Mouse (Mus musculus): ENCODE measurements around the gene Inpp5d. TPM values are rescaled to one million over a fixed set of nuclear protein-coding genes. Genes with fewer than 3 reads are reported as not detected.

Inpp5d gene
- 3.3 TPM for polyA plus RNA-seq (2014; fragmentation: Illumina TruSeq; extraction: RNeasy Lipid Tissue Mini Kit (QIAGEN cat#74804); ENCODE audit: low read depth, low replicate concordance)

GRCm38 (mm10) chr1:87620211-87620668 lies at the start of gene Inpp5d:
Inpp5d (plus strand) TSS chr1:87620312.

DNA sequence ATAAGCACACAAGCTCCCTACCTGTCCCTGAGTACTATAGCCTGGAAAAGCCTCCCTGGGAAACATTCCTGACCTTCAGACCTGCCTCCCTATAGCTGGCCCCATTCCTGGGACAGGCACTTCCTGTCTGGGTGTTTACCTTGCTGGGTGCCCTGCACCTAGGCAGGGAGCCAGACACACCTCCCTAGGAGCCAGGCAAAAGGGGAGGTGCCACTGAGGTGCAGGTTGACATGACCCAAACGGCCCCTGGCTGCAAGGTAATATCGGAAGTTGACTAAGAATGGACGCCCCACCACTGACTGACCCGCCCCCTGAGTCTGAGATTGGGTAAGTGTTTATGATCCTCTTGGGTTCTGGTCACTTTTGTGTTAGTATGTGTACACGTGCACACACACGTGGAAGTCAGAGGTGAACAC lies 46.3 kb upstream of the Inpp5d start, which contains the start of gene Ngef:
Ngef (minus strand) TSS at position 71 of the 416 bp plus-strand sequence.

DNA sequence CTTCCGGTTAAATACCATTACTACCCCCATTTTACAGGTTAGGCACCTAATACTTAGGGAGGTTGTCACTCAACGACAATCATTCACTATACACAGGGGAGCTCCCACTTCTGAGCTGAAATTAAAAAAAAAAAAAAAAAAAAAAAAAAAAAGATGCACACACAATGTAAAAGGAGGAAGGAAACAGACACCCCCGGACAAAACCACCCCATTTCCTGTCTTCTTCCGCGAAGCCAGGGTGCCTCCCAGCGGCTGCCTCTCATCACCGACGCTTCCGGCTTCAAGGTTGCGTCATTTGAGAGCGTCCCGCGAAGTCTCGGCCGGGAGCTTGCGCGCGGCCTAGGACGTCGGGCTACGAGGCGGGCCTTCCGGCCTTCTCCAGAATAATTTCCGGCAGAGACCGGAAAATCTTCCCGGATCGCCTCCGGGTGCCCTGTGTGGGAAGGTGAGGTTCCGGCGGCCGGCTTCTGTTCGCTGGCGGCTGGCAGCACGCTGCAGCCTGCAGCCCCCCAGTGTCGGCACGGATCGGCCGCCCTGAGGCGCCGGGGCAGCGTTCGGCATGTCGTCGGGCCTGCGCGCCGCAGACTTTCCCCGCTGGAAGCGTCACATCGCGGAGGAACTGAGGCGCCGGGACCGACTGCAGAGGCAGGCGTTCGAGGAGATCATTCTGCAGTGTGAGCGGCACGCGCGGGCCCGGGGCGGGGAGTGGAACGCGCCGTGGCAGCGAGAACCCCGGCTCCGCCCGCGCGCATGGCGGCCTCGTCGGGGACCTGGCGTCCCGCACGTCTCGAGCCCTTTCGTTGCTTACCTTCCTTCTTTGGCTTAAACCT lies 135.7 kb downstream of the Inpp5d start, which contains the start of gene Atg16l1:
Atg16l1 (plus strand) TSS at position 230 of the 830 bp plus-strand sequence.

Other genes with a start within 250 kb of the Inpp5d start
- gene Kcnj13, start 225.6 kb upstream of the Inpp5d start, polyA plus RNA-seq (2014; fragmentation: Illumina TruSeq; extraction: RNeasy Lipid Tissue Mini Kit (QIAGEN cat#74804); ENCODE audit: low read depth, low replicate concordance): 0.17 TPM
- gene Snorc, start 150.0 kb upstream of the Inpp5d start, polyA plus RNA-seq (2014; fragmentation: Illumina TruSeq; extraction: RNeasy Lipid Tissue Mini Kit (QIAGEN cat#74804); ENCODE audit: low read depth, low replicate concordance): not detected
- gene Neu2, start 110.4 kb upstream of the Inpp5d start, polyA plus RNA-seq (2014; fragmentation: Illumina TruSeq; extraction: RNeasy Lipid Tissue Mini Kit (QIAGEN cat#74804); ENCODE audit: low read depth, low replicate concordance): 0.17 TPM
- 0.07 TPM for gene Ngef, start 46.4 kb upstream of the Inpp5d start, polyA plus RNA-seq (2014; fragmentation: Illumina TruSeq; extraction: RNeasy Lipid Tissue Mini Kit (QIAGEN cat#74804); ENCODE audit: low read depth, low replicate concordance)
- gene Atg16l1, start 135.6 kb downstream of the Inpp5d start, polyA plus RNA-seq (2014; fragmentation: Illumina TruSeq; extraction: RNeasy Lipid Tissue Mini Kit (QIAGEN cat#74804); ENCODE audit: low read depth, low replicate concordance): 8.7 TPM
- gene Sag, start 183.4 kb downstream of the Inpp5d start, polyA plus RNA-seq (2014; fragmentation: Illumina TruSeq; extraction: RNeasy Lipid Tissue Mini Kit (QIAGEN cat#74804); ENCODE audit: low read depth, low replicate concordance): 3.2 TPM
- gene Dgkd, start 233.0 kb downstream of the Inpp5d start, polyA plus RNA-seq (2014; fragmentation: Illumina TruSeq; extraction: RNeasy Lipid Tissue Mini Kit (QIAGEN cat#74804); ENCODE audit: low read depth, low replicate concordance): 138 TPM

Data from testis, adult 10 weeks (tissue).